Mouse (Mus musculus) megakaryocyte progenitor cell, adult 5-6 weeks (primary cell): ENCODE data around the gene Farp1. TPM values are rescaled to one million over a fixed set of nuclear protein-coding genes. Genes with fewer than 3 reads are reported as not detected.

Experiments used
- total RNA-seq, 2 experiments: library from RNA; stranded (forward) in 1 of 2; stranded (reverse) in 1 of 2; fragments of 157-497, 149-512 nt in 1 of 2; fragments of 200-1000 nt in 1 of 2; gene quantifications; 2 replicates each; pipeline versions ENCODE4 v1.2.3 to v1.2.4; 2015 to 2017

Farp1 gene
- total RNA-seq, 2 experiments from 2014 or later = 0.15 TPM; not detected in 1

Other genes with a start within 250 kb of the Farp1 start
- gene Ipo5, start 124.0 kb upstream of the Farp1 start, total RNA-seq (2015) = 136 and 143 TPM in 2 replicates
- gene Ipo5, start 124.0 kb upstream of the Farp1 start, total RNA-seq (2017) = 203 and 208 TPM in 2 replicates